ENCODE assay signal across 29 mouse cellular contexts in the genomic region with DNA sequence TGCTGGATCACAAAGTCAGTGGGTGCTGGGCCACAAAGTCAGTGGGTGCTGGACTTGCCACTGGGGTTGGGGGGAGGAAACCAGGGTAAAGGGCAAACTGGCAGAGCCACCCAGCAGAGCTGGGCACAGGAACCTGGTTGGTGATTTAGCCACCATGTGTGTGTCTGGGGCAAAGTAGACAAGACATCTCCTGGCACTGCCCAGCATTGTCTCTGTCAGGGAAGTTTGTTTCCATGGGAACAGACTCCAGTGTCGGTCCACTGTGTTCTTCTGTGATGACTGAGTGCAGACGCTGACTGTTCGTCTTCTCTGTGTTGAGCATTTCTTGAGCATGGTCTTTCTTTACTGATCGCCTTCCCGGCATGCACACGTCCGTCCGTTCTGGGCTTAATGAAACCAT. TPM values are rescaled to one million over a fixed set of nuclear protein-coding genes. Genes with fewer than 3 reads are reported as not detected.
DNase-seq lines count a peak whose midpoint lies in the region; ATAC-seq and TF ChIP-seq lines count a peak whose summit lies in the region.
"Had no signal": no experiment of that assay in that cellular context is flagged by ENCODE, and none has a peak within 500 bp of the region (broad histone marks: within the 10 kb centered on the region; RNA-seq: fewer than 3 reads in every experiment).

No protein-coding gene starts in this region.

- no peak overlapping the region for H3K4me3 ChIP-seq in heart, embryonic 10.5 days
- no peak overlapping the region for H3K4me3 ChIP-seq in kidney, embryonic 15.5 days (replicated peaks)
- H3K4me3 ChIP-seq in kidney, embryonic 16.5 days (ENCODE audit: low read length): no peak overlapping the region
- H3K4me3 ChIP-seq in spleen, adult 2 months (ENCODE audit: extremely low read depth, insufficient read depth, insufficient read length): no peak overlapping the region
- no peak overlapping the region for H3K4me3 ChIP-seq in limb, embryonic 10.5 days
- H3K4me3 ChIP-seq: erythroblast, embryonic 14.5 days; heart, adult 2 months; hindbrain, embryonic 10.5 days; stomach, embryonic 15.5 days had no signal

- ATAC-seq in kidney, embryonic 15.5 days (replicated peaks; ENCODE audit: low FRiP score): no peak
- ATAC-seq in kidney, embryonic 16.5 days (ENCODE audit: low FRiP score, low TSS enrichment): no peak
- ATAC-seq: activated CD4-positive, CD25-positive, alpha-beta regulatory T cell, adult 4 months; forebrain, embryonic 16.5 days; hindbrain, embryonic 16.5 days; intestine, embryonic 16.5 days had no signal

- H3K27ac ChIP-seq in heart, embryonic 10.5 days: no peak overlapping the region
- 0 out of 2 replicates have a peak overlapping the region, but pooled peaks have one; percentile 14 for H3K27ac ChIP-seq in kidney, embryonic 15.5 days
- no peak overlapping the region for H3K27ac ChIP-seq in kidney, embryonic 16.5 days (ENCODE audit: low read length)
- peak overlapping the region; percentile 9; the same call in 1 of the 2 replicates for H3K27ac ChIP-seq in spleen, adult 2 months (ENCODE audit: insufficient read depth, low read length)
- no peak overlapping the region for H3K27ac ChIP-seq in limb, embryonic 10.5 days
- H3K27ac ChIP-seq: heart, adult 2 months; hindbrain, embryonic 10.5 days; liver, embryonic 14.5 days; stomach, embryonic 15.5 days had no signal

- H3K9me3 ChIP-seq in heart, embryonic 10.5 days: no peaks in the 10 kb centered on the region
- H3K9me3 ChIP-seq in kidney, embryonic 15.5 days (replicated peaks): no peaks in the 10 kb centered on the region
- H3K9me3 ChIP-seq in kidney, embryonic 16.5 days (ENCODE audit: low read length): no peaks in the 10 kb centered on the region
- no peaks in the 10 kb centered on the region for H3K9me3 ChIP-seq in limb, embryonic 10.5 days (replicated peaks)
- H3K9me3 ChIP-seq: hindbrain, embryonic 10.5 days; stomach, embryonic 15.5 days had no signal

- no peaks in the 10 kb centered on the region for H3K4me1 ChIP-seq in heart, embryonic 10.5 days
- 0 out of 2 replicates have a peak, but pooled peaks cover 4% of the 10 kb centered on the region for H3K4me1 ChIP-seq in kidney, embryonic 15.5 days
- peaks cover 12% of the 10 kb centered on the region; the same call in 1 of the 2 replicates for H3K4me1 ChIP-seq in kidney, embryonic 16.5 days (ENCODE audit: insufficient read depth, low read length)
- H3K4me1 ChIP-seq in spleen, adult 2 months (ENCODE audit: control insufficient read depth, insufficient read depth, insufficient read length): peaks cover 8% of the 10 kb centered on the region; the same call in 1 of the 2 replicates
- H3K4me1 ChIP-seq in limb, embryonic 10.5 days: no peaks in the 10 kb centered on the region
- H3K4me1 ChIP-seq: hindbrain, embryonic 10.5 days; stomach, embryonic 15.5 days had no signal

- TF ChIP-seq POLR2A in spleen, adult 2 months (IDR thresholded peaks at IDR 0.05; ENCODE audit: low read depth, low read length): no peak

- no peak overlapping the region for H3K4me2 ChIP-seq in kidney, embryonic 15.5 days
- no peak overlapping the region for H3K4me2 ChIP-seq in kidney, embryonic 16.5 days (replicated peaks; ENCODE audit: low read depth, low read length)
- H3K4me2 ChIP-seq: stomach, embryonic 15.5 days had no signal

- no peak for TF ChIP-seq CTCF in spleen, adult 2 months (IDR thresholded peaks at IDR 0.05; ENCODE audit: extremely low read depth, insufficient read depth, insufficient read length, insufficient replicate concordance)

- peak; percentile 67 for DNase-seq in heart, embryonic 10.5 days (ENCODE audit: low spot score)
- DNase-seq in heart, adult 8-10 months (ENCODE audit: low spot score): no peak
- no peak for DNase-seq in spleen, adult 2 months (ENCODE audit: low read depth in 1 of 2, low spot score in 2 of 2)
- DNase-seq in spleen, postnatal 36 days (ENCODE audit: low spot score in 2 of 2): no peak
- DNase-seq in embryo, embryonic 10 days (ENCODE audit: low spot score): no peak
- no peak for DNase-seq in limb, embryonic 10.5 days (ENCODE audit: low spot score)
- DNase-seq: adrenal gland, adult 2 months; adrenal gland, postnatal 36 days; cerebellum, adult 18-20 months; cerebellum, postnatal 10 days; heart, adult 2 months; heart, postnatal 14 days; layer of hippocampus, postnatal 36 days; liver; lung, adult 2 months; lung, postnatal 10 days; thymus, adult 18-20 months; thymus, postnatal 36 days had no signal

- peaks cover 85% of the 10 kb centered on the region for H3K27me3 ChIP-seq in heart, embryonic 10.5 days (ENCODE audit: insufficient read depth, poor library complexity, severe bottlenecking)
- no peaks in the 10 kb centered on the region for H3K27me3 ChIP-seq in kidney, embryonic 15.5 days
- H3K27me3 ChIP-seq in kidney, embryonic 16.5 days (ENCODE audit: insufficient read depth, low read length): no peaks in the 10 kb centered on the region
- no peaks in the 10 kb centered on the region for H3K27me3 ChIP-seq in spleen, adult 2 months (ENCODE audit: control insufficient read depth, insufficient read depth, low read length)
- no peaks in the 10 kb centered on the region for H3K27me3 ChIP-seq in limb, embryonic 10.5 days (ENCODE audit: low read depth, poor library complexity, severe bottlenecking)
- H3K27me3 ChIP-seq: CH12.LX; stomach, embryonic 15.5 days had no signal

- no peak overlapping the region for H3K9ac ChIP-seq in kidney, embryonic 15.5 days
- H3K9ac ChIP-seq in kidney, embryonic 16.5 days (replicated peaks; ENCODE audit: low read length): no peak overlapping the region
- H3K9ac ChIP-seq: liver, embryonic 14.5 days; stomach, embryonic 15.5 days had no signal

- H3K36me3 ChIP-seq in heart, embryonic 10.5 days: peaks cover 49% of the 10 kb centered on the region
- H3K36me3 ChIP-seq in kidney, embryonic 15.5 days: peaks cover 53% of the 10 kb centered on the region
- H3K36me3 ChIP-seq in kidney, embryonic 16.5 days (ENCODE audit: insufficient read depth, low read length): peaks cover 21% of the 10 kb centered on the region
- H3K36me3 ChIP-seq in spleen, adult 2 months (ENCODE audit: control insufficient read depth, insufficient read depth, low read length): peaks cover 1% of the 10 kb centered on the region
- peaks cover 62% of the 10 kb centered on the region for H3K36me3 ChIP-seq in limb, embryonic 10.5 days

- WGBS in heart, embryonic 10.5 days: 89% methylated on average over 8 of the region's 8 CpGs
- WGBS in kidney, embryonic 15.5 days: 85% methylated on average over 8 of the region's 8 CpGs
- 74% methylated on average over 8 of the region's 8 CpGs for WGBS in kidney, embryonic 16.5 days
- 94% methylated on average over 8 of the region's 8 CpGs for WGBS in spleen, adult 2 months
- 89% methylated on average over 8 of the region's 8 CpGs for WGBS in limb, embryonic 10.5 days

RNA-seq across cellular contexts. Expression of a gene that starts 19.8 kb away (rescaled TPM):
- polyA plus RNA-seq in heart, embryonic 10.5 days (2016; fragmentation: Nextera tagmentation; extraction: Ambion mirVana): 7.7 and 7.9 TPM in 2 replicates
- 1 to 10 TPM; 1.6 to 2.6 (median 2.1) TPM for total RNA-seq in heart, adult 8-10 months (2022)
- polyA plus RNA-seq in kidney, embryonic 15.5 days (2015; fragmentation: Nextera tagmentation; extraction: Ambion mirVana): 12.3 and 14.4 TPM in 2 replicates
- polyA plus RNA-seq in kidney, embryonic 16.5 days (2015; fragmentation: Nextera tagmentation; extraction: Ambion mirVana): 12.9 and 15.0 TPM in 2 replicates
- 3.5 and 4.6 TPM in 2 replicates for polyA plus RNA-seq in spleen, adult 2 months (2012; rRNA removed)
- 9.4 and 12.7 TPM in 2 replicates for polyA plus RNA-seq in limb, embryonic 10.5 days (2016; fragmentation: Nextera tagmentation; extraction: Ambion mirVana)

RNA-seq across cellular contexts. Expression of a gene that starts 34.6 kb away (rescaled TPM):
- 9.2 and 13.7 TPM in 2 replicates for polyA plus RNA-seq in heart, embryonic 10.5 days (2016; fragmentation: Nextera tagmentation; extraction: Ambion mirVana)
- 10 to 100 TPM; 24.8 to 29.5 (median 27.4) TPM for total RNA-seq in heart, adult 8-10 months (2022)
- 13.7 and 14.3 TPM in 2 replicates for polyA plus RNA-seq in kidney, embryonic 15.5 days (2015; fragmentation: Nextera tagmentation; extraction: Ambion mirVana)
- 15.5 and 15.7 TPM in 2 replicates for polyA plus RNA-seq in kidney, embryonic 16.5 days (2015; fragmentation: Nextera tagmentation; extraction: Ambion mirVana)
- 56.4 and 76.9 TPM in 2 replicates for polyA plus RNA-seq in spleen, adult 2 months (2012; rRNA removed)
- polyA plus RNA-seq in limb, embryonic 10.5 days (2016; fragmentation: Nextera tagmentation; extraction: Ambion mirVana): 10.8 and 12.7 TPM in 2 replicates

RNA-seq across cellular contexts. Expression of a gene that starts 43.5 kb away (rescaled TPM):
- 10.1 and 14.9 TPM in 2 replicates for polyA plus RNA-seq in heart, embryonic 10.5 days (2016; fragmentation: Nextera tagmentation; extraction: Ambion mirVana)
- 10 to 100 TPM; 13.9 to 15.8 (median 14.6) TPM for total RNA-seq in heart, adult 8-10 months (2022)
- 15.2 and 17.4 TPM in 2 replicates for polyA plus RNA-seq in kidney, embryonic 15.5 days (2015; fragmentation: Nextera tagmentation; extraction: Ambion mirVana)
- polyA plus RNA-seq in kidney, embryonic 16.5 days (2015; fragmentation: Nextera tagmentation; extraction: Ambion mirVana): 15.3 and 18.5 TPM in 2 replicates
- polyA plus RNA-seq in spleen, adult 2 months (2012; rRNA removed): 3.4 and 5.2 TPM in 2 replicates
- polyA plus RNA-seq in limb, embryonic 10.5 days (2016; fragmentation: Nextera tagmentation; extraction: Ambion mirVana): 12.3 and 13.1 TPM in 2 replicates

RNA-seq across cellular contexts. Expression of a gene that starts 43.5 kb away (rescaled TPM):
- 16.0 and 17.5 TPM in 2 replicates for polyA plus RNA-seq in heart, embryonic 10.5 days (2016; fragmentation: Nextera tagmentation; extraction: Ambion mirVana)
- 10 to 100 TPM; 23.7 to 26.4 (median 25.1) TPM for total RNA-seq in heart, adult 8-10 months (2022)
- 11.1 and 13.1 TPM in 2 replicates for polyA plus RNA-seq in kidney, embryonic 15.5 days (2015; fragmentation: Nextera tagmentation; extraction: Ambion mirVana)
- polyA plus RNA-seq in kidney, embryonic 16.5 days (2015; fragmentation: Nextera tagmentation; extraction: Ambion mirVana): 12.0 and 15.6 TPM in 2 replicates
- 7.4 and 8.0 TPM in 2 replicates for polyA plus RNA-seq in spleen, adult 2 months (2012; rRNA removed)
- 14.6 and 15.4 TPM in 2 replicates for polyA plus RNA-seq in limb, embryonic 10.5 days (2016; fragmentation: Nextera tagmentation; extraction: Ambion mirVana)

Comparison
In these comparisons a context has a peak if more than half of its experiments do, and no peak if none do; other contexts are left out.
1. H3K27ac ChIP-seq: peak in kidney, embryonic 15.5 days (single experiment) and spleen, adult 2 months (single experiment); none in heart, embryonic 10.5 days (single experiment), kidney, embryonic 16.5 days (single experiment) and limb, embryonic 10.5 days (single experiment).